Comparison of ENCODE assay signal across 8 mouse cellular contexts in the genomic region with DNA sequence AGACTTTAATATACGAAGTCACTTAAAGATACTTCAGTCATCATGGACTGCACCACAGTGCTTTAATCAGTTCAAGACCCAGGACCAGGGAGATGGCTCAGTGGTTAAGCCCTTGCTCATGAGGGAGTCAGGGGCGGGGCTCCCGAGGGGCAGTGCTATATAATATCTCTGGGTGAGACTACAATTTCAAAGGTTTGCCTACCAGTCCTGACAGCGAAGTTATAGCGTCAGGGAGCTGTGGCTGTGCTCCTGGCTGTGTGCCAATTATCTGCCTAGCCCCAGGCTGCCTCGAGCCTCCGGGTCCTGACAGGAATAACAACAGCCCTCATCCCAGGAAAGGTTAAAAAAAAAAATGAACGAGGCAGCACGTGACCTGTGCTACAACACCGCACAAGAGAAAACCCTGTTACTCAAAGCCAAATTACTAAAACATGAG. TPM values are rescaled to one million over a fixed set of nuclear protein-coding genes. Genes with fewer than 3 reads are reported as not detected.
DNase-seq lines count a peak whose midpoint lies in the region; ATAC-seq and TF ChIP-seq lines count a peak whose summit lies in the region.

No protein-coding gene starts in this region.

- no peaks in the 10 kb centered on the region for H3K9me3 ChIP-seq in liver, embryonic 15.5 days (replicated peaks)
- no peaks in the 10 kb centered on the region for H3K9me3 ChIP-seq in liver, embryonic 12.5 days (replicated peaks)
- no peaks in the 10 kb centered on the region for H3K9me3 ChIP-seq in forebrain, postnatal 0 days (ENCODE audit: low read length)

- peaks cover 17% of the 10 kb centered on the region for H3K4me1 ChIP-seq in liver, embryonic 15.5 days (replicated peaks)
- H3K4me1 ChIP-seq in liver, embryonic 12.5 days = peaks cover 11% of the 10 kb centered on the region; the same call in 1 of the 2 replicates
- H3K4me1 ChIP-seq in forebrain, postnatal 0 days (ENCODE audit: insufficient read depth) = peaks cover 10% of the 10 kb centered on the region

- no peaks in the 10 kb centered on the region; the same call in 1 of the 2 replicates for H3K27me3 ChIP-seq in liver, embryonic 15.5 days
- peaks cover 37% of the 10 kb centered on the region for H3K27me3 ChIP-seq in liver, embryonic 12.5 days (replicated peaks)
- H3K27me3 ChIP-seq in forebrain, postnatal 0 days (ENCODE audit: insufficient read depth, low read length) = no peaks in the 10 kb centered on the region

- H3K4me3 ChIP-seq in liver, embryonic 15.5 days (replicated peaks) = no peak overlapping the region
- H3K4me3 ChIP-seq in liver, embryonic 12.5 days = no peak overlapping the region
- no peak overlapping the region for H3K4me3 ChIP-seq in forebrain, postnatal 0 days (ENCODE audit: low read depth, low read length)

- H3K36me3 ChIP-seq in liver, embryonic 15.5 days (replicated peaks) = no peaks in the 10 kb centered on the region
- H3K36me3 ChIP-seq in liver, embryonic 12.5 days = no peaks in the 10 kb centered on the region
- no peaks in the 10 kb centered on the region for H3K36me3 ChIP-seq in forebrain, postnatal 0 days (ENCODE audit: insufficient read depth)

- TF ChIP-seq CTCF in forebrain, postnatal 0 days (IDR thresholded peaks at IDR 0.05; ENCODE audit: low read depth) = no peak

- no peak overlapping the region for H3K9ac ChIP-seq in liver, embryonic 15.5 days
- H3K9ac ChIP-seq in liver, embryonic 12.5 days = no peak overlapping the region
- no peak overlapping the region for H3K9ac ChIP-seq in forebrain, postnatal 0 days

- ATAC-seq in liver, embryonic 15.5 days (ENCODE audit: insufficient read depth) = no peak
- no peak for ATAC-seq in liver, embryonic 12.5 days
- ATAC-seq in forebrain, postnatal 0 days = peak; percentile 42; the same call in 1 of the 2 replicates

- WGBS in liver, embryonic 15.5 days (ENCODE audit: insufficient replicate concordance) = 49% methylated on average over 10 of the region's 10 CpGs
- WGBS in liver, embryonic 12.5 days (ENCODE audit: insufficient replicate concordance) = 67% methylated on average over 10 of the region's 10 CpGs
- WGBS in forebrain, postnatal 0 days = 24% methylated on average over 10 of the region's 10 CpGs

- peak overlapping the region; percentile 27 for H3K4me2 ChIP-seq in liver, embryonic 15.5 days
- no peak overlapping the region for H3K4me2 ChIP-seq in liver, embryonic 12.5 days
- no peak overlapping the region for H3K4me2 ChIP-seq in forebrain, postnatal 0 days (ENCODE audit: low read depth)

- no peak for DNase-seq in forebrain, postnatal 0 days
- peak; percentile 44 to 52 for DNase-seq in kidney, postnatal 36 days
- DNase-seq in retina, postnatal 1 day = peak; percentile 55
- DNase-seq in frontal cortex, postnatal 10 days (ENCODE audit: low spot score in 2 of 2) = no peak
- DNase-seq in cerebellum, adult 18-20 months = no peak
- DNase-seq in spleen, adult 12 weeks (ENCODE audit: low spot score) = no peak

- no peak overlapping the region for H3K27ac ChIP-seq in liver, embryonic 15.5 days (replicated peaks)
- H3K27ac ChIP-seq in liver, embryonic 12.5 days = no peak overlapping the region
- no peak overlapping the region for H3K27ac ChIP-seq in forebrain, postnatal 0 days (ENCODE audit: low read depth, low read length)

RNA-seq across cellular contexts. Expression of gene Trim2, which starts 24.7 kb away (rescaled TPM):
- 4.8 and 5.6 TPM in 2 replicates for polyA plus RNA-seq in liver, embryonic 15.5 days (2015; fragmentation: Nextera tagmentation; extraction: Ambion mirVana)
- polyA plus RNA-seq in liver, embryonic 12.5 days (2016; fragmentation: Nextera tagmentation; extraction: Ambion mirVana) = 4.0 and 5.2 TPM in 2 replicates
- 186 and 218 TPM in 2 replicates for total RNA-seq in forebrain, postnatal 0 days (2014; rRNA removed)
- 75.9 and 127 TPM in 2 replicates for polyA plus RNA-seq in forebrain, postnatal 0 days (2015; fragmentation: Nextera tagmentation; extraction: Ambion mirVana)

Comparison
In these comparisons a context has a peak if more than half of its experiments do, and no peak if none do; other contexts are left out.
1. DNase-seq: peak in kidney, postnatal 36 days (2 of 2) and retina, postnatal 1 day (single experiment); none in forebrain, postnatal 0 days (single experiment), frontal cortex, postnatal 10 days (0 of 2), cerebellum, adult 18-20 months (0 of 2) and spleen, adult 12 weeks (single experiment).
2. RNA of gene Trim2, which starts 24.7 kb away (polyA plus RNA-seq): 75.9 to 127 TPM in forebrain, postnatal 0 days; 4.8 to 5.6 TPM in liver, embryonic 15.5 days and 4.0 to 5.2 TPM in liver, embryonic 12.5 days; every median in the first group is over 10 times any median in the second.